Mouse (Mus musculus): ENCODE measurements around the gene Dmwd. TPM values are rescaled to one million over a fixed set of nuclear protein-coding genes. Genes with fewer than 3 reads are reported as not detected.
"Not testable (repeated sequence)": the region's sequence is repeated elsewhere in the genome, so short reads cannot be mapped to it uniquely, and the experiment has no call there.

The Dmwd gene
- polyA plus RNA-seq, 1 experiment from 2014 or later, result 14.2 TPM

- H3K27ac ChIP-seq; ATAC-seq (replicated peaks; ENCODE audit: insufficient number of reproducible peaks, insufficient read depth, low FRiP score, low read depth); H3K4me3 ChIP-seq; H3K4me1 ChIP-seq (replicated peaks); H3K9ac ChIP-seq; H3K36me3 ChIP-seq; H3K9me3 ChIP-seq (replicated peaks); H3K4me2 ChIP-seq: not testable (repeated sequence)
- 49% methylated on average over 3 of the region's 3 CpGs for WGBS
- peaks cover 19% of the 10 kb centered on the region for H3K27me3 ChIP-seq
These were observed 5.0 kb upstream of the Dmwd start for GRCm38 (mm10) chr7:19071024-19071423.

GRCm38 (mm10) chr7:19073504-19073903 lies 2.5 kb upstream of the Dmwd start:
- WGBS, result 81% methylated on average over 9 of the region's 9 CpGs
- Histone ChIP-seq H3K9ac (no peak overlapping the region), H3K4me2 (no peak overlapping the region), H3K36me3 (peaks cover 6% of the 10 kb centered on the region; the same call in 1 of the 2 replicates), H3K4me1 (replicated peaks) (peaks cover 26% of the 10 kb centered on the region), H3K4me3 (no peak overlapping the region), H3K9me3 (replicated peaks) (no peaks in the 10 kb centered on the region), H3K27me3 (no peaks in the 10 kb centered on the region), H3K27ac (no peak overlapping the region)
- ATAC-seq (replicated peaks; ENCODE audit: insufficient number of reproducible peaks, insufficient read depth, low FRiP score, low read depth), result no peak

GRCm38 (mm10) chr7:19074494-19074893 lies 1.5 kb upstream of the Dmwd start:
- no peak for ATAC-seq (replicated peaks; ENCODE audit: insufficient number of reproducible peaks, insufficient read depth, low FRiP score, low read depth)
- Histone ChIP-seq H3K36me3 (peaks cover 14% of the 10 kb centered on the region; the same call in 1 of the 2 replicates), H3K9me3 (replicated peaks) (no peaks in the 10 kb centered on the region), H3K4me3 (no peak overlapping the region), H3K27me3 (no peaks in the 10 kb centered on the region), H3K27ac (no peak overlapping the region), H3K4me2 (no peak overlapping the region), H3K4me1 (replicated peaks) (peaks cover 33% of the 10 kb centered on the region), H3K9ac (no peak overlapping the region)
- WGBS, result 94% methylated on average over 6 of the region's 6 CpGs

- peaks cover 18% of the 10 kb centered on the region for H3K36me3 ChIP-seq
- 0 out of 2 replicates have a peak overlapping the region, but pooled peaks have one; percentile 35 for H3K9ac ChIP-seq
- ATAC-seq (replicated peaks; ENCODE audit: insufficient number of reproducible peaks, insufficient read depth, low FRiP score, low read depth), result no peak
- no peak overlapping the region for H3K27ac ChIP-seq
- peaks cover 33% of the 10 kb centered on the region for H3K4me1 ChIP-seq (replicated peaks)
- WGBS, result 48% methylated on average over 5 of the region's 5 CpGs
- H3K27me3 ChIP-seq, result no peaks in the 10 kb centered on the region
- H3K4me2 ChIP-seq, result peak overlapping the region; percentile 83
- H3K4me3 ChIP-seq, result peak overlapping the region; percentile 96
- no peaks in the 10 kb centered on the region for H3K9me3 ChIP-seq (replicated peaks)
These were observed 796 bp upstream of the Dmwd start for GRCm38 (mm10) chr7:19075231-19075630.

GRCm38 (mm10) chr7:19076586-19076991 lies 562 bp downstream of the Dmwd start:
- H3K9me3 ChIP-seq (replicated peaks), result no peaks in the 10 kb centered on the region
- ATAC-seq (replicated peaks; ENCODE audit: insufficient number of reproducible peaks, insufficient read depth, low FRiP score, low read depth), result no peak; the same call in 1 of the 2 replicates
- peak overlapping the region; percentile 96 for H3K4me3 ChIP-seq
- peak overlapping the region; percentile 99 for H3K9ac ChIP-seq
- peak overlapping the region; percentile 83 for H3K27ac ChIP-seq
- no peaks in the 10 kb centered on the region for H3K27me3 ChIP-seq
- H3K4me1 ChIP-seq (replicated peaks), result peaks cover 40% of the 10 kb centered on the region
- peak overlapping the region; percentile 83 for H3K4me2 ChIP-seq
- WGBS, result under 1% methylated on average over 22 of the region's 22 CpGs
- H3K36me3 ChIP-seq, result peaks cover 32% of the 10 kb centered on the region

- H3K4me2 ChIP-seq, result peak overlapping the region; percentile 83
- no peak for ATAC-seq (replicated peaks; ENCODE audit: insufficient number of reproducible peaks, insufficient read depth, low FRiP score, low read depth)
- peaks cover 52% of the 10 kb centered on the region for H3K4me1 ChIP-seq (replicated peaks)
- 64% methylated on average over 14 of the region's 14 CpGs for WGBS
- H3K4me3 ChIP-seq, result peak overlapping the region; percentile 96
- H3K9ac ChIP-seq, result peak overlapping the region; percentile 99
- H3K36me3 ChIP-seq, result peaks cover 36% of the 10 kb centered on the region
- no peaks in the 10 kb centered on the region for H3K27me3 ChIP-seq
- H3K27ac ChIP-seq, result peak overlapping the region; percentile 83
- no peaks in the 10 kb centered on the region for H3K9me3 ChIP-seq (replicated peaks)
These were observed 1.7 kb downstream of the Dmwd start for GRCm38 (mm10) chr7:19077761-19078160.

- 76% methylated on average over 3 of the region's 3 CpGs for WGBS
- Histone ChIP-seq H3K27me3 (no peaks in the 10 kb centered on the region), H3K4me3 (no peak overlapping the region), H3K4me2 (no peak overlapping the region), H3K9me3 (replicated peaks) (no peaks in the 10 kb centered on the region), H3K27ac (no peak overlapping the region), H3K36me3 (peaks cover 36% of the 10 kb centered on the region), H3K9ac (no peak overlapping the region), H3K4me1 (replicated peaks) (peaks cover 62% of the 10 kb centered on the region)
- no peak for ATAC-seq (replicated peaks; ENCODE audit: insufficient number of reproducible peaks, insufficient read depth, low FRiP score, low read depth)
These were observed 2.7 kb downstream of the Dmwd start for GRCm38 (mm10) chr7:19078732-19079131.

- Histone ChIP-seq H3K36me3 (peaks cover 36% of the 10 kb centered on the region), H3K4me1 (replicated peaks) (peaks cover 74% of the 10 kb centered on the region)
These were observed 4.5 kb downstream of the Dmwd start for GRCm38 (mm10) chr7:19080451-19080950.

GRCm38 (mm10) chr7:19082171-19082570 lies 6.1 kb downstream of the Dmwd start:
- H3K27ac ChIP-seq, result peak overlapping the region; percentile 86
- 79% methylated on average over 4 of the region's 4 CpGs for WGBS
- H3K4me1 ChIP-seq (replicated peaks), result peaks cover 83% of the 10 kb centered on the region
- no peak overlapping the region for H3K4me3 ChIP-seq
- ATAC-seq (replicated peaks; ENCODE audit: insufficient number of reproducible peaks, insufficient read depth, low FRiP score, low read depth), result no peak
- peak overlapping the region; percentile 63; the same call in 1 of the 2 replicates for H3K4me2 ChIP-seq
- no peaks in the 10 kb centered on the region for H3K9me3 ChIP-seq (replicated peaks)
- H3K36me3 ChIP-seq, result peaks cover 36% of the 10 kb centered on the region
- H3K9ac ChIP-seq, result peak overlapping the region; percentile 47
- no peaks in the 10 kb centered on the region for H3K27me3 ChIP-seq

More at GRCm38 (mm10) chr7:19080451-19080950, 4.5 kb downstream of the Dmwd start:
- 83% methylated on average over 19 of the region's 19 CpGs for WGBS
- Histone ChIP-seq H3K4me3 (no peak overlapping the region), H3K9me3 (replicated peaks) (no peaks in the 10 kb centered on the region), H3K9ac (no peak overlapping the region), H3K4me2 (no peak overlapping the region), H3K27ac (no peak overlapping the region), H3K27me3 (no peaks in the 10 kb centered on the region)
- ATAC-seq (replicated peaks; ENCODE audit: insufficient number of reproducible peaks, insufficient read depth, low FRiP score, low read depth), result no peak

GRCm38 (mm10) chr7:19083096-19083495 lies 7.1 kb downstream of the Dmwd start:
- ATAC-seq (replicated peaks; ENCODE audit: insufficient number of reproducible peaks, insufficient read depth, low FRiP score, low read depth), result peak; percentile 61
- Histone ChIP-seq H3K4me1 (replicated peaks) (peaks cover 74% of the 10 kb centered on the region), H3K4me3 (peak overlapping the region; percentile 46), H3K36me3 (peaks cover 43% of the 10 kb centered on the region), H3K9ac (peak overlapping the region; percentile 47), H3K4me2 (peak overlapping the region; percentile 63), H3K27ac (peak overlapping the region; percentile 86), H3K9me3 (replicated peaks) (no peaks in the 10 kb centered on the region), H3K27me3 (no peaks in the 10 kb centered on the region)
- WGBS, result 24% methylated on average over 6 of the region's 6 CpGs

- ATAC-seq (replicated peaks; ENCODE audit: insufficient number of reproducible peaks, insufficient read depth, low FRiP score, low read depth), result peak; percentile 71
- peak within 1 kb of the TSS; percentile 63 for H3K4me2 ChIP-seq
- peak within 1 kb of the TSS; percentile 86 for H3K27ac ChIP-seq
- WGBS, result 27% methylated on average over 10 of the region's 10 CpGs
- no peaks in the 10 kb centered on the region for H3K27me3 ChIP-seq
- peaks cover 71% of the 10 kb centered on the region for H3K4me1 ChIP-seq (replicated peaks)
- H3K9me3 ChIP-seq (replicated peaks), result no peaks in the 10 kb centered on the region
- H3K36me3 ChIP-seq, result peaks cover 43% of the 10 kb centered on the region
- H3K9ac ChIP-seq, result peak within 1 kb of the TSS; percentile 47
- peak within 1 kb of the TSS; percentile 46 for H3K4me3 ChIP-seq
These were observed 7.7 kb downstream of the Dmwd start, which contains the start of gene Dmpk for GRCm38 (mm10) chr7:19083701-19084100. TSS of gene Dmpk (plus strand) at chr7:19083849.

- 44% methylated on average over 6 of the region's 6 CpGs for WGBS
- Histone ChIP-seq H3K9ac (peak overlapping the region; percentile 47), H3K4me3 (peak overlapping the region; percentile 46), H3K9me3 (replicated peaks) (no peaks in the 10 kb centered on the region), H3K4me1 (replicated peaks) (peaks cover 69% of the 10 kb centered on the region), H3K27ac (peak overlapping the region; percentile 86), H3K27me3 (no peaks in the 10 kb centered on the region), H3K36me3 (peaks cover 43% of the 10 kb centered on the region), H3K4me2 (peak overlapping the region; percentile 63)
- ATAC-seq (replicated peaks; ENCODE audit: insufficient number of reproducible peaks, insufficient read depth, low FRiP score, low read depth), result no peak; the same call in 1 of the 2 replicates
These were observed 8.3 kb downstream of the Dmwd start for GRCm38 (mm10) chr7:19084277-19084771.

Data from heart, embryonic 15.5 days (tissue).